ENCODE assay signal across 8 mouse cellular contexts in genomic region chr11:113666648-113667047, GRCm38 (mm10). TPM values are rescaled to one million over a fixed set of nuclear protein-coding genes. Genes with fewer than 3 reads are reported as not detected.
DNase-seq lines count a peak whose midpoint lies in the region; ATAC-seq lines count a peak whose summit lies in the region.

No protein-coding gene starts in this region.

- peaks cover 66% of the 10 kb centered on the region for H3K36me3 ChIP-seq in heart, embryonic 12.5 days
- H3K36me3 ChIP-seq in heart, embryonic 10.5 days = peaks cover 56% of the 10 kb centered on the region
- H3K36me3 ChIP-seq in liver, embryonic 12.5 days = peaks cover 92% of the 10 kb centered on the region

- no peaks in the 10 kb centered on the region for H3K9me3 ChIP-seq in heart, embryonic 12.5 days (replicated peaks)
- no peaks in the 10 kb centered on the region for H3K9me3 ChIP-seq in heart, embryonic 10.5 days
- H3K9me3 ChIP-seq in liver, embryonic 12.5 days (replicated peaks) = no peaks in the 10 kb centered on the region

- peak; percentile 54; the same call in 1 of the 2 replicates for ATAC-seq in heart, embryonic 12.5 days (ENCODE audit: insufficient number of reproducible peaks, low FRiP score)
- peak; percentile 74 for ATAC-seq in granulocyte monocyte progenitor cell, adult 5-6 weeks (replicated peaks; ENCODE audit: poor library complexity, severe bottlenecking)
- peak; percentile 44 for ATAC-seq in liver, embryonic 12.5 days

- H3K9ac ChIP-seq in heart, embryonic 12.5 days = no peak overlapping the region
- H3K9ac ChIP-seq in liver, embryonic 12.5 days = peak overlapping the region; percentile 43; the same call in 1 of the 2 replicates

- WGBS in heart, embryonic 12.5 days = 49% methylated on average over 10 of the region's 10 CpGs
- WGBS in heart, embryonic 10.5 days = 60% methylated on average over 10 of the region's 10 CpGs
- WGBS in liver, embryonic 12.5 days (ENCODE audit: insufficient replicate concordance) = 37% methylated on average over 10 of the region's 10 CpGs

- 0 out of 2 replicates have a peak overlapping the region, but pooled peaks have one; percentile 8 for H3K4me2 ChIP-seq in heart, embryonic 12.5 days
- peak overlapping the region; percentile 61 for H3K4me2 ChIP-seq in liver, embryonic 12.5 days

- no peaks in the 10 kb centered on the region for H3K27me3 ChIP-seq in heart, embryonic 12.5 days (replicated peaks)
- no peaks in the 10 kb centered on the region for H3K27me3 ChIP-seq in heart, embryonic 10.5 days (ENCODE audit: insufficient read depth, poor library complexity, severe bottlenecking)
- no peaks in the 10 kb centered on the region for H3K27me3 ChIP-seq in liver, embryonic 12.5 days (replicated peaks)

- H3K4me3 ChIP-seq in heart, embryonic 12.5 days = no peak overlapping the region
- H3K4me3 ChIP-seq in heart, embryonic 10.5 days = no peak overlapping the region
- peak overlapping the region; percentile 19; the same call in 1 of the 2 replicates for H3K4me3 ChIP-seq in liver, embryonic 12.5 days

- DNase-seq in heart, embryonic 10.5 days (ENCODE audit: low spot score) = no peak
- DNase-seq in thymus, adult 18-20 months = peak; percentile 24 to 40
- no peak for DNase-seq in spleen, adult 12 weeks (ENCODE audit: low spot score)
- no peak for DNase-seq in natural killer cell, adult 2 months (ENCODE audit: low spot score in 2 of 2)
- DNase-seq in spleen, postnatal 10 days (ENCODE audit: low spot score in 2 of 2) = no peak

- H3K4me1 ChIP-seq in heart, embryonic 12.5 days (replicated peaks) = peaks cover 27% of the 10 kb centered on the region
- peaks cover 27% of the 10 kb centered on the region for H3K4me1 ChIP-seq in heart, embryonic 10.5 days
- peaks cover 59% of the 10 kb centered on the region for H3K4me1 ChIP-seq in liver, embryonic 12.5 days

- H3K27ac ChIP-seq in heart, embryonic 12.5 days (ENCODE audit: poor library complexity, severe bottlenecking) = no peak overlapping the region
- H3K27ac ChIP-seq in heart, embryonic 10.5 days = no peak overlapping the region
- peak overlapping the region; percentile 84 for H3K27ac ChIP-seq in liver, embryonic 12.5 days

RNA-seq across cellular contexts. Expression of gene Slc39a11, which starts 16.8 kb away (rescaled TPM):
- 19.0 and 22.4 TPM in 2 replicates for polyA plus RNA-seq in heart, embryonic 12.5 days (2016; fragmentation: Nextera tagmentation; extraction: Ambion mirVana)
- 23.0 and 26.6 TPM in 2 replicates for polyA plus RNA-seq in heart, embryonic 10.5 days (2016; fragmentation: Nextera tagmentation; extraction: Ambion mirVana)
- 24.8 and 37.0 TPM in 2 replicates for total RNA-seq in granulocyte monocyte progenitor cell, adult 5-6 weeks (2014; fragmentation: Nextera tagmentation)
- 30.5 and 36.9 TPM in 2 replicates for total RNA-seq in granulocyte monocyte progenitor cell, adult 5-6 weeks (2017)
- 18.0 and 18.3 TPM in 2 replicates for polyA plus RNA-seq in liver, embryonic 12.5 days (2016; fragmentation: Nextera tagmentation; extraction: Ambion mirVana)

RNA-seq across cellular contexts. Expression of gene Fam104a, which starts 17.3 kb away (rescaled TPM):
- polyA plus RNA-seq in heart, embryonic 12.5 days (2016; fragmentation: Nextera tagmentation; extraction: Ambion mirVana) = 53.0 and 53.3 TPM in 2 replicates
- polyA plus RNA-seq in heart, embryonic 10.5 days (2016; fragmentation: Nextera tagmentation; extraction: Ambion mirVana) = 56.2 and 60.7 TPM in 2 replicates
- 14.4 and 15.6 TPM in 2 replicates for total RNA-seq in granulocyte monocyte progenitor cell, adult 5-6 weeks (2014; fragmentation: Nextera tagmentation)
- 17.6 and 25.0 TPM in 2 replicates for total RNA-seq in granulocyte monocyte progenitor cell, adult 5-6 weeks (2017)
- polyA plus RNA-seq in liver, embryonic 12.5 days (2016; fragmentation: Nextera tagmentation; extraction: Ambion mirVana) = 56.1 and 58.5 TPM in 2 replicates

RNA-seq across cellular contexts. Expression of gene D11Wsu47e, which starts 17.6 kb away (rescaled TPM):
- 19.0 and 20.7 TPM in 2 replicates for polyA plus RNA-seq in heart, embryonic 12.5 days (2016; fragmentation: Nextera tagmentation; extraction: Ambion mirVana)
- 21.8 and 26.3 TPM in 2 replicates for polyA plus RNA-seq in heart, embryonic 10.5 days (2016; fragmentation: Nextera tagmentation; extraction: Ambion mirVana)
- total RNA-seq in granulocyte monocyte progenitor cell, adult 5-6 weeks (2014; fragmentation: Nextera tagmentation) = 10.4 and 28.3 TPM in 2 replicates
- 6.4 and 19.0 TPM in 2 replicates for total RNA-seq in granulocyte monocyte progenitor cell, adult 5-6 weeks (2017)
- polyA plus RNA-seq in liver, embryonic 12.5 days (2016; fragmentation: Nextera tagmentation; extraction: Ambion mirVana) = 14.8 and 16.0 TPM in 2 replicates

RNA-seq across cellular contexts. Expression of gene Cog1, which starts 17.7 kb away (rescaled TPM):
- 20.9 and 21.7 TPM in 2 replicates for polyA plus RNA-seq in heart, embryonic 12.5 days (2016; fragmentation: Nextera tagmentation; extraction: Ambion mirVana)
- polyA plus RNA-seq in heart, embryonic 10.5 days (2016; fragmentation: Nextera tagmentation; extraction: Ambion mirVana) = 23.2 and 23.3 TPM in 2 replicates
- 39.1 and 63.6 TPM in 2 replicates for total RNA-seq in granulocyte monocyte progenitor cell, adult 5-6 weeks (2014; fragmentation: Nextera tagmentation)
- 11.3 and 22.8 TPM in 2 replicates for total RNA-seq in granulocyte monocyte progenitor cell, adult 5-6 weeks (2017)
- 19.4 and 21.7 TPM in 2 replicates for polyA plus RNA-seq in liver, embryonic 12.5 days (2016; fragmentation: Nextera tagmentation; extraction: Ambion mirVana)

RNA-seq across cellular contexts. Expression of gene Cpsf4l, which starts 43.2 kb away (rescaled TPM):
- not detected in 2 replicates for polyA plus RNA-seq in heart, embryonic 12.5 days (2016; fragmentation: Nextera tagmentation; extraction: Ambion mirVana)
- polyA plus RNA-seq in heart, embryonic 10.5 days (2016; fragmentation: Nextera tagmentation; extraction: Ambion mirVana) = 0.15 and 0.34 TPM in 2 replicates
- total RNA-seq in granulocyte monocyte progenitor cell, adult 5-6 weeks (2014; fragmentation: Nextera tagmentation) = not detected in 2 replicates
- not detected in 2 replicates for total RNA-seq in granulocyte monocyte progenitor cell, adult 5-6 weeks (2017)
- polyA plus RNA-seq in liver, embryonic 12.5 days (2016; fragmentation: Nextera tagmentation; extraction: Ambion mirVana) = 0.20 TPM in 1 of 2 replicates, not detected in the other

Comparison
In these comparisons a context has a peak if more than half of its experiments do, and no peak if none do; other contexts are left out.
1. DNase-seq: peak in thymus, adult 18-20 months (2 of 2); none in heart, embryonic 10.5 days (single experiment), spleen, adult 12 weeks (single experiment), natural killer cell, adult 2 months (0 of 2) and spleen, postnatal 10 days (0 of 2).
2. Peak in every context shown above with its lines, with median percentiles within 50 percentile points of each other: ATAC-seq.